Mouse (Mus musculus) neural tube, embryonic 15.5 days (tissue): ENCODE data around the gene Satb1. TPM values are rescaled to one million over a fixed set of nuclear protein-coding genes. Genes with fewer than 3 reads are reported as not detected.

Source experiments
- ATAC-seq: fragments of 200-750 bp; cut with Nextera tagmentation; 2 replicates; pipeline ENCODE4 v1.8.0; 2017; ENCODE audit warnings: mild to moderate bottlenecking, moderate TSS enrichment, moderate library complexity; ENCODE audit not compliant: low FRiP score
- H3K27ac ChIP-seq: fragments of 300-500 bp; sonication (generic); replicated peaks from 2 replicates; pipeline ENCODE4 v1.5.1; 2015; ENCODE audit warnings: mild to moderate bottlenecking, inconsistent platforms
- H3K27me3 ChIP-seq: fragments of 300-500 bp; sonication (generic); replicated peaks from 2 replicates; pipeline ENCODE4 v1.6.1; 2015; ENCODE audit warnings: inconsistent platforms
- H3K36me3 ChIP-seq: fragments of 300-500 bp; sonication (generic); 2 replicates; pipeline ENCODE4 v1.6.1; 2015; ENCODE audit warnings: inconsistent platforms
- H3K4me1 ChIP-seq: fragments of 300-500 bp; sonication (generic); 2 replicates; pipeline ENCODE4 v1.6.1; 2015; ENCODE audit warnings: inconsistent platforms
- H3K4me2 ChIP-seq: fragments of 300-500 bp; sonication (generic); 2 replicates; pipeline ENCODE4 v1.6.1; 2015; ENCODE audit warnings: inconsistent platforms, mild to moderate bottlenecking, moderate library complexity
- H3K4me3 ChIP-seq: fragments of 300-500 bp; sonication (generic); replicated peaks from 2 replicates; pipeline ENCODE4 v1.5.1; 2015; ENCODE audit warnings: mild to moderate bottlenecking, inconsistent platforms
- H3K9ac ChIP-seq: fragments of 300-500 bp; sonication (generic); replicated peaks from 2 replicates; pipeline ENCODE4 v1.6.1; 2015; ENCODE audit warnings: mild to moderate bottlenecking, inconsistent platforms
- H3K9me3 ChIP-seq: fragments of 300-500 bp; sonication (generic); replicated peaks from 2 replicates; pipeline ENCODE4 v1.6.1; 2016; ENCODE audit warnings: inconsistent platforms
- WGBS: fragments of 180-500 bp; shearing (Covaris S2); methylation state at CpG from one replicate; pipeline ENCODE4 v1.1.7; 2015; ENCODE audit warnings: mixed read lengths; 5-methylcytosine and 5-hydroxymethylcytosine counted together
- polyA plus RNA-seq: library from polyadenylated mRNA; unstranded; fragments of >200 nt; fragmentation: Nextera tagmentation; extraction: Ambion mirVana; gene quantifications from 2 replicates; pipeline ENCODE4 v1.2.1, GENCODE M21; 2015

The Satb1 gene
- polyA plus RNA-seq, 1 experiment from 2014 or later, result 39.6 TPM

DNA sequence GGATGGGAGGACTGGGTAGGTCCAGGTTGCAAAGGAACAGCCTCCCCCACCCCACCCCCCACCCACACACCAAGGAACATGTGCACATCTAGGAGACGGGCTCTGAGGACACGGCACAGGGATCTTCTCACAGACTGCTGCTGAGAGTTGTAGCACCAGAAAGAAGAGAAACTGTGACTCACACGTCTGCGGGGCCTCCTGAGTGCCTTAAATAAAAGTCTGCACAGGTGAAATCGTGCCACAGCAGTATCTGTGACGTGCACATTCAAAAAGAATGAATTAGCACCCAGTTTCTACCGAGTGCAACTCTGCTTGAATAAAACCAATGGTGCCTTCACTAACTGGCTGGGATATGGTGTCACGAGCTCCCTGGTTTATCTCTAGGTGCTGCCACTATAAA lies 69.5 kb downstream of the Satb1 start:
- 79% methylated on average over 8 of the region's 8 CpGs for WGBS
- no peak overlapping the region for H3K27ac ChIP-seq
- peaks cover 22% of the 10 kb centered on the region for H3K4me1 ChIP-seq
- no peaks in the 10 kb centered on the region for H3K9me3 ChIP-seq
- ATAC-seq, result no peak
- no peak overlapping the region for H3K4me3 ChIP-seq
- no peak overlapping the region for H3K9ac ChIP-seq
- H3K27me3 ChIP-seq, result no peaks in the 10 kb centered on the region
- H3K4me2 ChIP-seq, result no peak overlapping the region
- no peaks in the 10 kb centered on the region for H3K36me3 ChIP-seq

DNA sequence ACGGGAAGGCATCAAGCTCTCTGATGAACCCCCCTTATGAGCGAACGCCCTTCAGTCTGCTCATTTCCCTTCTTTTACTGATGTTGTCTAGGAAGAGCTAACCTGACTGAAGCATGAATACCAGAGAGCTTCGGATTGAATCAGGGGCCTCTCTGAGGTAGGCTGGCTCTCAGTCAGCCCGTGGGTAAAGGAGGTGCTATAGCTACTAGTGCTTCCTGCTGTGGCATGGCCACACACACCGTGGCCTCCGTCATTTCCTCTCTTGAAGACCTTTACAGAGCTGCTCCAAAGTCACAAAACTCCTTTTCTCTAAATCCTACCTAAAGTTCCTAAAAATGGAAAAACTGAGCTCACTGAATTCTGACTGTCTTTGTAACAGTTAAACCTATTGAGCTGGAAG lies 70.6 kb downstream of the Satb1 start:
- 81% methylated on average over 7 of the region's 7 CpGs for WGBS

DNA sequence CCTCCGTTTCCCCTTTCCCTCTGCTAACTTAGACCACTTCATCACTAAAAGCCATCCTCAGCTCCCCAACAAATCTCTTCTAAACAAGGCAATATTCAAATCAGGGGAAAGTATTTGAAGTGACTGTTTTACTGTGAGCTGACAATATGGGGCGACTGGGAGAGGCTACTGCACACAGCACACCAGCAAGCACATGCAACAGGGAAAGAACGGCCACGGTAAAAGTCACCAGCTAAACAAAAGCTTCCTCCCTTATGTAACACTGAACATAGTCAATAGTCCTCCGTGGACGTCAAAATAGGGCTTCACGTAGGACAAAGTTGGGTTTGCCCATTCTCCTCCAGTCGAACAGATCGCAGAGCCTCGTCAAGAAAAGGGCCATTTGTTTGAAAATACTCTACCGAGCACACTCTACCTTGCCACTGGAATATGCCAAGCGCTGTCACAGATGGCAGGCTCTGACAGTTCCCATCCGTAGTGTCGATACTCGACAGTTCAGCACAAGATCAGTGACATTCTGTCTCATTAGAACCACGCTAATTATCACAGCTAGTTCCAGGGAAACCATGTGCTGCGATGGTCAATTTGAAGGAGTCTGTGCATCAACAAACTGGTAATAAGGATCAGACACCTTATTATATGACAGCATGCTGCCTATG lies 72.0 kb downstream of the Satb1 start:
- Histone ChIP-seq H3K36me3 (no peaks in the 10 kb centered on the region), H3K9ac (peak overlapping the region; percentile 46; the same call in 1 of the 2 replicates), H3K4me3 (peak overlapping the region; percentile 30), H3K27ac (peak overlapping the region; percentile 78), H3K27me3 (no peaks in the 10 kb centered on the region), H3K4me1 (peaks cover 22% of the 10 kb centered on the region), H3K4me2 (peak overlapping the region; percentile 58), H3K9me3 (no peaks in the 10 kb centered on the region)
- ATAC-seq, result peak; percentile 57
- WGBS, result 40% methylated on average over 17 of the region's 17 CpGs

More for the DNA sequence above, 70.6 kb downstream of the Satb1 start:
- no peak for ATAC-seq
- Histone ChIP-seq H3K27me3 (no peaks in the 10 kb centered on the region), H3K4me3 (no peak overlapping the region), H3K4me2 (no peak overlapping the region), H3K4me1 (peaks cover 22% of the 10 kb centered on the region), H3K9me3 (no peaks in the 10 kb centered on the region), H3K36me3 (no peaks in the 10 kb centered on the region), H3K27ac (no peak overlapping the region), H3K9ac (no peak overlapping the region)

DNA sequence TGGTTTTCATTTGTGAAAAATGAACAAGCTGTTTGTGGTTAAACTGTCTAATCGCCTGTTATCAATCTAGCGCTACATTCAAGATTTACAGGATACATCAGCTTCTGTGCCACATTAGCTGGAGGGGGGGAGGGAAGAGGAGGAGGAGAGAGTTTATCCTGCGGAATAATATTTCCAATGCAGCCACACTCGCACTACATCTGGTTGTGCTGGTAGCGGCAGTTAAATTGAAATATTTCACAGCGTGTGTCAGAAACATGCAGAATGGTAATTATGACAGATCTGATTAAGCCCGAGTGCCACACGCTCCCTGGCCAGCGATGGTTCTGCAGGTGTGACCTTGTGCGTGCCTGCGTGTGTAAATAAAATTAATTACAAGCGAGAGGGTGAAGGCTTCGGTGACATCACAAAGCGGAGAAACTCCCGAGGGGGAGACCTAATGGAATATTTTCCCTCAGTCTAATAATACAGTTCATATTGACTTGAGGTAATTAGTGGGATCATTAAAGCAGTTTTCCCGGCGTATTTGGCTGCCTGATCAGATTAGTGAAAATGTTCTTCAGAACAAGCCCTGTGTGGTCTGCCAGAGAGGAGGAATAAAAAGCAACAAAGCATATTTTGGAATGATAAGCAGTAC lies 72.7 kb downstream of the Satb1 start:
- Histone ChIP-seq H3K27me3 (no peaks in the 10 kb centered on the region), H3K9ac (peak overlapping the region; percentile 46), H3K4me3 (peak overlapping the region; percentile 30)

DNA sequence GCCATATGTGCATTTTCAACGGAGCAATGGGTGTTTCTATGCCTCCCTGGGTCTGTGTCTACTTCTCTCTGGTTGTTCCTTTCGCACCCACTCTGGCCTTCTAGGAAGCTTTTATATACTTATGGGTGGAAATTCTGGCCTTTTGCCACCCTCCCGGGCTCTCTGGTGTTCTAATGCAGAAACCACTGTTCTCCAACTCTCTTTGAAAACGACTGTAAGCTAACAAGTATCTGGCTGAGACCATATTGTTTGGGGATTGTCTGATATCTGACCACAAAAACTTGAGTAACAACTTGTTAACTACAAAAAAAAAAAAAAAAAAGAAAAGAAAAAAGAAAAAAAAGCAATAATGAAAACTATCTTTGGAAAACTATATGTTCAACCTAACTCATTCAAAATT lies 73.6 kb downstream of the Satb1 start:
- H3K4me2 ChIP-seq, result no peak overlapping the region
- H3K4me3 ChIP-seq, result no peak overlapping the region
- no peak for ATAC-seq
- H3K36me3 ChIP-seq, result no peaks in the 10 kb centered on the region
- no peak overlapping the region for H3K9ac ChIP-seq
- 78% methylated on average over 4 of the region's 4 CpGs for WGBS
- H3K27ac ChIP-seq, result no peak overlapping the region
- no peaks in the 10 kb centered on the region for H3K27me3 ChIP-seq
- H3K9me3 ChIP-seq, result no peaks in the 10 kb centered on the region
- H3K4me1 ChIP-seq, result peaks cover 22% of the 10 kb centered on the region

More for the DNA sequence above, 72.7 kb downstream of the Satb1 start:
- no peaks in the 10 kb centered on the region for H3K36me3 ChIP-seq
- H3K4me2 ChIP-seq, result peak overlapping the region; percentile 58
- peak; percentile 79 for ATAC-seq
- H3K9me3 ChIP-seq, result no peaks in the 10 kb centered on the region
- H3K27ac ChIP-seq, result peak overlapping the region; percentile 78
- 23% methylated on average over 17 of the region's 17 CpGs for WGBS
- peaks cover 22% of the 10 kb centered on the region for H3K4me1 ChIP-seq

DNA sequence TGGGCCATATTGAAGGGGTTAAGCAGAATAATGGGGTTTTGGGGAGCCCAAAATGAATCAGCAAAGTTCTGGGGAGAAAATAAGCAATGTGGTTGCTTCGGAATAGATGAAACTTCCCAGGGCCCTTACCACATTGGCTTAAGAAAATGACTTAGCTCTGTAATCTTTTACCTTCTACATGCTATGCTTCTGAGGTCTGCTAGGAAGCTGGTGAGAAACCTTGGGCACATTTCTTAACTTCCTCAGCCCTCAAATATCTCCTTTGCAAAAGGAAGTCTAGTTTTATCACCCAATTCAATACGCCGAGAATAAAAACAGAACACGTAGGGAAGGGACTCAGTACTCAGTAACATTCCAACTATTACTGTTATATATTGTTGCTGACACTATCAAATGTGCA lies 80.9 kb downstream of the Satb1 start:
- no peak overlapping the region for H3K4me2 ChIP-seq
- no peak overlapping the region for H3K9ac ChIP-seq
- WGBS, result 93% methylated on average over 4 of the region's 4 CpGs
- H3K36me3 ChIP-seq, result no peaks in the 10 kb centered on the region
- H3K27me3 ChIP-seq, result no peaks in the 10 kb centered on the region
- H3K4me1 ChIP-seq, result no peaks in the 10 kb centered on the region
- H3K27ac ChIP-seq, result no peak overlapping the region
- no peak overlapping the region for H3K4me3 ChIP-seq
- no peaks in the 10 kb centered on the region for H3K9me3 ChIP-seq
- ATAC-seq, result no peak

DNA sequence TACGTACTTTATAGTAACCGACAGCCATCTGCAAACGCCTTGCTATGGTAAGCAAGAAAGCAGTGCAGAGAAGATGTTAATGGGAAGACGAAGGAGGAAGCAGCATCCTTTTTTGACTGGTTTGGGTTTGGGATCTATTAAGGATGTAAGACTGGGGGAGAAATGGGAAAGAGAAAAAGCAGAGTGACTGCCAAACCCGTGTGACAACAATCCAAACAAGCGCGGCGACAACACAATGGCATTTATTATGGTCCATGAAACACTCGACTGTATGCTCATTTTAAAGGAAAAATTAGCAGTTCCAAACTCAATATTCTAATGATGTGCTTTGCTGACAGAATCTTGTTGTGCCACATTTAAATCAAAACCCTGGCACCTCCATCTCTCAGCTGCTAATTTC lies 85.9 kb downstream of the Satb1 start:
- Histone ChIP-seq H3K27ac (no peak overlapping the region; the same call in 1 of the 2 replicates), H3K27me3 (no peaks in the 10 kb centered on the region), H3K9me3 (no peaks in the 10 kb centered on the region), H3K4me2 (no peak overlapping the region), H3K4me1 (peaks cover 6% of the 10 kb centered on the region), H3K9ac (no peak overlapping the region), H3K36me3 (no peaks in the 10 kb centered on the region), H3K4me3 (no peak overlapping the region)
- WGBS, result 59% methylated on average over 9 of the region's 9 CpGs
- ATAC-seq, result no peak

DNA sequence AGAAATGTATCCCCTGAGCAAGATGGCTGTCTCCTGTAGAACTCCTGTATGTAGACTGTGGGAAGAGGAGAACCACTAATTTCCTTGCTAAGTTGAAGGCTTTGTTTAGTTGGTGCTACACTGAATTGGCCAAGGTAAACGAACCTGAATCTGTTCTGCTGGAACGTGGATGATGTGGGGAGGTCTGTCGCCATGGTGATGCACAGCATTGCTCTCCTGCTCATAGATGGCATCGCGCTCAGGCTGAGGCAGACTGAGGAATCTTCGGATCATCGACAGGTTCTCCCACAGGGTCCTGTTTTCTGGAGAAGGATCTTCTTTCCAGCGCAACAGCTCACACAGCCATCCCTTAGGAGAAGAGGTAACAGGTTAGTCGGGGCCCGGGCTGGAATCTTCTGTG lies 90.6 kb downstream of the Satb1 start:
- Histone ChIP-seq H3K27me3 (no peaks in the 10 kb centered on the region), H3K9ac (no peak overlapping the region), H3K27ac (no peak overlapping the region), H3K4me3 (no peak overlapping the region), H3K36me3 (peaks cover 4% of the 10 kb centered on the region; the same call in 1 of the 2 replicates), H3K4me1 (peaks cover 17% of the 10 kb centered on the region), H3K9me3 (no peaks in the 10 kb centered on the region), H3K4me2 (no peak overlapping the region)
- 69% methylated on average over 10 of the region's 10 CpGs for WGBS
- ATAC-seq, result peak; percentile 45; the same call in 1 of the 2 replicates

DNA sequence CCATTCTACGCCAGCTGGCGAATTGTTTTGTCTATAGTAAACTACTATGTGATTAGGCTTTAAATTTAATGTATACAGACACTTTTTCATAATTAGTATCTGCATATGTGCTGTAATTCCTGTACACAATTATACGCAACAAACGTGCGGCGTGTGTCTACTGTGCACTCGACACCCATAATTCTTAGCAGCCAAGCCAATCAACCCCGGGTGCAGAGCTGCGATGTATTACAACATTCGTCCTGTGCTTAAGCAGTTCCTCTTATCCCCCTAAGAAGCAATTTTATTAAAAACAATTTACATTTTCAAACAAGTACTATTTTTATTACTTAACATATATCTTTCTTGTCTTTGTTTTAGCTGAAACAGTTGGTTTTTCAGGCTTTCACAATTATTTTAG lies 92.0 kb downstream of the Satb1 start:
- H3K4me1 ChIP-seq, result peaks cover 17% of the 10 kb centered on the region
- H3K27ac ChIP-seq, result no peak overlapping the region
- H3K4me2 ChIP-seq, result no peak overlapping the region
- H3K27me3 ChIP-seq, result no peaks in the 10 kb centered on the region
- no peak for ATAC-seq
- H3K9me3 ChIP-seq, result no peaks in the 10 kb centered on the region
- no peak overlapping the region for H3K4me3 ChIP-seq
- no peak overlapping the region for H3K9ac ChIP-seq
- H3K36me3 ChIP-seq, result peaks cover 4% of the 10 kb centered on the region; the same call in 1 of the 2 replicates
- 70% methylated on average over 10 of the region's 10 CpGs for WGBS

DNA sequence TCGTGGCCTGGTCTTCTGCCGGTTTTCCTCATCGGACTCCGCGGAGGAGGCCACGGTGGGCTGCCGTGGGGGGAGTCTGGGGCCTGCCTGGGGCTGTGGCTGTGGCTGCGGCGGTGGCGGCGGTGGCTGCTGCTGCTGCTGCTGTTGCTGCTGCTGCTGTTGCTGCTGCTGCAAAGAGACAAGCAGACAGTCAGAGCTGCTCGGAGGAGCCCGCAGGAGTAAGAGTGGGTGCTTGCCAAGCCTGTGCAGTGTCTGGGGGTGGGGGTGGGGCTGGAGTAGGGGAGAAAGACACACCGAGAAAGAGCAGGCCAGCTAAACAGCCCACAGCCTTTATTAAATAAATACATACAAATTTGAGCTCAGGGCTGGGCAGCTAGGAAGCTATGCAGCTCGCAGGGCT lies 92.8 kb downstream of the Satb1 start:
- Histone ChIP-seq H3K9me3 (no peaks in the 10 kb centered on the region), H3K4me3 (no peak overlapping the region), H3K27me3 (no peaks in the 10 kb centered on the region), H3K36me3 (peaks cover 4% of the 10 kb centered on the region; the same call in 1 of the 2 replicates), H3K4me1 (peaks cover 17% of the 10 kb centered on the region), H3K4me2 (no peak overlapping the region), H3K9ac (no peak overlapping the region), H3K27ac (peak overlapping the region; percentile 25; the same call in 1 of the 2 replicates)
- 0 out of 2 replicates have a peak, but pooled peaks have one; percentile 40 for ATAC-seq
- 78% methylated on average over 15 of the region's 15 CpGs for WGBS

DNA sequence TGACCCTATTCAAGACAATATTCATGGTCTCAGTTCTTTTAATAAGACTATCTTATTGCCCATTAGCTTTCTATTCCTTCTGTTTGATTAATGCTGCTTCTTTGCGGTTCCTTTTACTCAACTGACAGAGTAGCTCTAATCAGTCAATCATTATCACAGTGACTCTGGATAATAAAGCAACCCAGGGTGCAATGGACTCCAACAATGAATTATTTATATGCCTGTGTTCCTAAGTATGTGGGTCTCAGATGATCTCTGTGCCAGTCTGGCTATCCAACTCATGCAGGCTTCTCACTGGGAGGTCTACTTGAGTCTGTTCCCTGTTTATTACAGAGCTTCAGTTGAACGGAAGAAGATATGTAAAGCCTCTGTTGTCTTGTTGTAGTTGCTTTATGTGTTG lies 108.6 kb downstream of the Satb1 start:
- WGBS, result 38% methylated on average over 2 of the region's 2 CpGs
- no peak overlapping the region for H3K27ac ChIP-seq
- H3K9me3 ChIP-seq, result no peaks in the 10 kb centered on the region
- H3K4me3 ChIP-seq, result no peak overlapping the region
- no peaks in the 10 kb centered on the region for H3K4me1 ChIP-seq
- no peak overlapping the region for H3K4me2 ChIP-seq
- ATAC-seq, result no peak
- H3K36me3 ChIP-seq, result no peaks in the 10 kb centered on the region
- no peaks in the 10 kb centered on the region for H3K27me3 ChIP-seq
- no peak overlapping the region for H3K9ac ChIP-seq

DNA sequence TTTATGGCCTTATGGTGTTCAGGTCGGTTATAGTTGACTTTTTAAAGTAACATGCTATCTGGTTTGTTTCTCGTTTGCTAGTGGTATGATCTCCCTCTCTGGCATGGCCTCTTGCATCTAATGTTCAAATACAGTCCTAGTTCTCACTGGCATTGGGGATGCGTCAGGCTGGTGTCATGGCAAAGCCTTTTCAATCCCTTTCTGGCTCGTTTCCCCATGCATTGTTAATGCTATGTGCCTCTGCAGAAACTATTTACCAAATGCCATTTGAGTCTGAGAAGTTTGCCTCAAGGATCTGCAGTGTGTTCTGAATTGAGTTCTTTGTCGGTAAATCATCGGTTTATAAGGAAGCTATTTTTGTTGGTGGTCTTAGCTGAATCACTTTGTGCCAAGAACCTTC lies 137.4 kb downstream of the Satb1 start:
- no peaks in the 10 kb centered on the region for H3K9me3 ChIP-seq
- no peaks in the 10 kb centered on the region for H3K36me3 ChIP-seq
- 68% methylated on average over 6 of the region's 6 CpGs for WGBS
- H3K4me1 ChIP-seq, result no peaks in the 10 kb centered on the region
- H3K4me2 ChIP-seq, result no peak overlapping the region
- H3K27ac ChIP-seq, result no peak overlapping the region
- H3K27me3 ChIP-seq, result no peaks in the 10 kb centered on the region
- no peak overlapping the region for H3K4me3 ChIP-seq
- no peak for ATAC-seq
- H3K9ac ChIP-seq, result no peak overlapping the region
